Mouse (Mus musculus) limb, embryonic 14.5 days (tissue): ENCODE measurements at regions not wholly inside any gene's neighbourhood (a gene's known extent, or its start where the extent isn't known, plus 50 kb on each side); places are given as distances from the start of the nearest gene placed in this dataset.

Experiments
- ATAC-seq: fragments of 200-750 bp; cut with Nextera tagmentation; 2 replicates; pipeline ENCODE4 v1.8.0; 2017; ENCODE audit warnings: low read depth, moderate number of reproducible peaks, moderate TSS enrichment; ENCODE audit not compliant: low FRiP score
- DNase-seq: peaks from one replicate; pipeline ENCODE4 v3.0.0-alpha.2; 2015; ENCODE audit warnings: low spot score
- H3K27ac ChIP-seq: fragments of 300-500 bp; sonication (generic); replicated peaks from 2 replicates; pipeline ENCODE4 v1.5.1; 2014; ENCODE audit warnings: low read depth, mild to moderate bottlenecking, low read length, moderate library complexity, mixed read lengths
- H3K27me3 ChIP-seq: fragments of 300-500 bp; sonication (generic); 2 replicates; pipeline ENCODE4 v1.6.1; 2014; ENCODE audit warnings: low read length, mixed read lengths; ENCODE audit not compliant: control insufficient read depth, insufficient read depth
- H3K36me3 ChIP-seq: fragments of 300-500 bp; sonication (generic); 2 replicates; pipeline ENCODE4 v1.6.1; 2014; ENCODE audit warnings: mild to moderate bottlenecking, low read length, moderate library complexity, mixed read lengths; ENCODE audit not compliant: control insufficient read depth, insufficient read depth
- H3K4me1 ChIP-seq: fragments of 300-500 bp; sonication (generic); 2 replicates; pipeline ENCODE4 v1.6.1; 2014; ENCODE audit warnings: antibody characterized with exemption, low read length, mixed read lengths; ENCODE audit not compliant: control insufficient read depth, insufficient read depth
- H3K4me2 ChIP-seq: fragments of 300-500 bp; sonication (generic); replicated peaks from 2 replicates; pipeline ENCODE4 v1.6.1; 2014; ENCODE audit warnings: low read depth, mild to moderate bottlenecking, low read length, moderate library complexity; ENCODE audit not compliant: severe bottlenecking
- H3K4me3 ChIP-seq: fragments of 300-500 bp; sonication (generic); replicated peaks from 2 replicates; pipeline ENCODE4 v1.5.1; 2014; ENCODE audit warnings: low read length
- H3K9ac ChIP-seq: fragments of 300-500 bp; sonication (generic); 2 replicates; pipeline ENCODE4 v1.6.1; 2014; ENCODE audit warnings: mild to moderate bottlenecking, low read depth, low read length, moderate library complexity; ENCODE audit not compliant: severe bottlenecking
- H3K9me3 ChIP-seq: fragments of 300-500 bp; sonication (generic); 2 replicates; pipeline ENCODE4 v1.6.1; 2016; ENCODE audit warnings: low read length; ENCODE audit not compliant: control insufficient read depth
- POLR2A ChIP-seq: fragments of 200-500 bp; IDR thresholded peaks from 2 replicates; pipeline ENCODE4 v1.8.0; 2012; ENCODE audit warnings: inconsistent platforms, mild to moderate bottlenecking, moderate library complexity, borderline replicate concordance; ENCODE audit not compliant: insufficient read depth, insufficient read length; ENCODE audit errors: extremely low read depth
- WGBS: fragments of 180-500 bp; shearing (Covaris S2); extraction: QIAGEN DNeasy Blood & Tissue Kit; methylation state at CpG from one replicate; pipeline ENCODE4 v1.1.7; 2014; 5-methylcytosine and 5-hydroxymethylcytosine counted together

DNA sequence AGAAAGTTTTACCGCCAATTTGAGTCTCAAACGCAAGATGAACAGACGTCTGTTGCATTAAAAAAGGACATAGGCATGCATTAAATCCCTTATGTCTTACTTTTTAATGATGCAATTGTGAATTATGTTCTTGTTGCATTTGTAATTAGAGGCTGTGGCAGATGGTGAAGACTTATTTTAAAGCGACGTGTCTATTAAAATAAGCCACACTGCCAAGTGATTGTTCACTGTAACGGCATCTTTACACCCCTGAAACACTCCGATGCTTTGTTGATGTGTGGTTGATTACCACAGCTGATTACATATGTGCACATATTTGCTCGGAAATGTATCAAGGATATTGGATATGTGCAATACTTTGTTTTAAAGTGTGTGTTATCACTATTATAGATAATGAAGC lies 610.2 kb downstream of the Slc4a3 start:
- no peak overlapping the region for H3K27ac ChIP-seq
- no peaks in the 10 kb centered on the region for H3K27me3 ChIP-seq
- no peaks in the 10 kb centered on the region for H3K36me3 ChIP-seq
- no peak overlapping the region for H3K4me3 ChIP-seq
- no peak for TF ChIP-seq POLR2A
- no peaks in the 10 kb centered on the region for H3K4me1 ChIP-seq
- 0 out of 2 replicates have a peak, but pooled peaks cover 3% of the 10 kb centered on the region for H3K9me3 ChIP-seq
- WGBS = 72% methylated on average over 8 of the region's 8 CpGs
- H3K4me2 ChIP-seq = no peak overlapping the region
- no peak for DNase-seq
- no peak overlapping the region for H3K9ac ChIP-seq
- no peak for ATAC-seq

DNA sequence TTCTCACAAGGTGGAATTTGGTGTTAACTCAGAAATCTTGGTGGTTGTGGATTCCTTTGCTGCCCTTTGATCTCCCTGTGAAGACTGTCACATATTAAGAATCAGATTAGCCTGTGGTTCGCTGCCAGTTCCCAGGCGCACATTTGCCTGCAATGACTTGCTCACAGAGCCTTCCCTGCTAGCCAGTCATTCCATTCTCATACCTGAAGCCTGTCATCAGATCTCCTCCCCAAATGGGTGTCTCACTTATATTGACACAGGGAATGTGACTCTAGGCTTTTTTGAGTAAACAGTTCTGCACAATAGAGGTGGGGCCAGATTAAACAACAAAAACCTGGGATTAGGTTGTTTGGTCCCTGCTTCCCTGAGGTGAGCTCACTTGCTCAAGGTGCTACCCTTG lies 621.4 kb downstream of the Slc4a3 start:
- Histone ChIP-seq H3K4me3 (no peak overlapping the region), H3K4me1 (peaks cover 5% of the 10 kb centered on the region; the same call in 1 of the 2 replicates), H3K36me3 (no peaks in the 10 kb centered on the region), H3K9ac (no peak overlapping the region), H3K4me2 (no peak overlapping the region), H3K9me3 (no peaks in the 10 kb centered on the region), H3K27ac (no peak overlapping the region), H3K27me3 (no peaks in the 10 kb centered on the region)
- DNase-seq (no peak), ATAC-seq (no peak)
- TF ChIP-seq POLR2A = no peak
- WGBS = 66% methylated on average over 2 of the region's 2 CpGs

GRCm38 (mm10) chr1:76181181-76181580 lies 635.1 kb downstream of the Slc4a3 start:
- no peak for DNase-seq
- WGBS = 78% methylated on average over 3 of the region's 3 CpGs
- Histone ChIP-seq H3K9me3 (no peaks in the 10 kb centered on the region), H3K4me1 (peaks cover 7% of the 10 kb centered on the region; the same call in 1 of the 2 replicates), H3K36me3 (no peaks in the 10 kb centered on the region), H3K27ac (no peak overlapping the region), H3K4me2 (no peak overlapping the region), H3K4me3 (no peak overlapping the region), H3K27me3 (no peaks in the 10 kb centered on the region), H3K9ac (no peak overlapping the region)
- no peak for ATAC-seq
- no peak for TF ChIP-seq POLR2A

GRCm38 (mm10) chr1:76194844-76195243 lies 648.8 kb downstream of the Slc4a3 start:
- Histone ChIP-seq H3K27ac (no peak overlapping the region), H3K9ac (no peak overlapping the region), H3K4me1 (peaks cover 11% of the 10 kb centered on the region), H3K4me2 (no peak overlapping the region), H3K9me3 (no peaks in the 10 kb centered on the region), H3K27me3 (no peaks in the 10 kb centered on the region), H3K4me3 (no peak overlapping the region), H3K36me3 (no peaks in the 10 kb centered on the region)
- WGBS = 40% methylated on average over 4 of the region's 4 CpGs
- no peak for TF ChIP-seq POLR2A
- no peak for ATAC-seq
- DNase-seq = peak; percentile 40

GRCm38 (mm10) chr1:76197651-76198050 lies 651.6 kb downstream of the Slc4a3 start:
- H3K27ac ChIP-seq = no peak overlapping the region
- H3K4me2 ChIP-seq = no peak overlapping the region
- no peak for ATAC-seq
- no peaks in the 10 kb centered on the region for H3K9me3 ChIP-seq
- H3K27me3 ChIP-seq = no peaks in the 10 kb centered on the region
- H3K4me1 ChIP-seq = peaks cover 16% of the 10 kb centered on the region
- no peak overlapping the region for H3K4me3 ChIP-seq
- WGBS = 77% methylated on average over 3 of the region's 3 CpGs
- no peak for TF ChIP-seq POLR2A
- H3K9ac ChIP-seq = no peak overlapping the region
- no peak for DNase-seq
- H3K36me3 ChIP-seq = no peaks in the 10 kb centered on the region

- no peak overlapping the region for H3K4me3 ChIP-seq
- H3K4me1 ChIP-seq = peaks cover 5% of the 10 kb centered on the region; the same call in 1 of the 2 replicates
- peak; percentile 19; the same call in 1 of the 2 replicates for ATAC-seq
- H3K9me3 ChIP-seq = no peaks in the 10 kb centered on the region
- TF ChIP-seq POLR2A = no peak
- 30% methylated on average over 3 of the region's 3 CpGs for WGBS
- DNase-seq = peak; percentile 83
- no peaks in the 10 kb centered on the region for H3K36me3 ChIP-seq
- no peak overlapping the region for H3K4me2 ChIP-seq
- H3K27ac ChIP-seq = no peak overlapping the region
- peaks cover 3% of the 10 kb centered on the region; the same call in 1 of the 2 replicates for H3K27me3 ChIP-seq
- no peak overlapping the region for H3K9ac ChIP-seq
These were observed 654.8 kb downstream of the Slc4a3 start for GRCm38 (mm10) chr1:76200906-76201305.
